Mouse (Mus musculus) right cerebral cortex, postnatal 14 days (tissue): ENCODE data around the gene Ptprq.

Experiments
- DNase-seq: peaks from one replicate; pipeline ENCODE4 v3.0.0; 2022

The Ptprq gene

DNA sequence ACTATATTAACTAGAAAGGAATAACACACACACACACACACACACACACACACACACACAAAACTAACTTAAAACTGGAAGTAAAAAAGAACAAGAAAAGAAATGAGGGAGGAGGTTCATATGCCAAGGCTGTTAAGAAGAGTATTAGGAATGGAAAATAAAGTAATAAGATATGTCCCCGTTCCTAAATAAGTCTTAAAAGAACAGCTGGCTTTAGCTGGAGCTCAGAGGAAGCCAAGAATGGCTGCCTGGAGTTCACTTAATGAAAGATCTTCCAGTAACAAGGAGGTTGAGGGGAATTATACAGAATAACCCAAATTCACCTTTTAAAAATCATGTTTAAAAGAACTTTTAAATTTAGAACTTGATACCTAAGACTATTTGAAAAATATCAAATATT is 93.2 kb downstream of the Ptprq start:
- DNase-seq, result no peak

DNA sequence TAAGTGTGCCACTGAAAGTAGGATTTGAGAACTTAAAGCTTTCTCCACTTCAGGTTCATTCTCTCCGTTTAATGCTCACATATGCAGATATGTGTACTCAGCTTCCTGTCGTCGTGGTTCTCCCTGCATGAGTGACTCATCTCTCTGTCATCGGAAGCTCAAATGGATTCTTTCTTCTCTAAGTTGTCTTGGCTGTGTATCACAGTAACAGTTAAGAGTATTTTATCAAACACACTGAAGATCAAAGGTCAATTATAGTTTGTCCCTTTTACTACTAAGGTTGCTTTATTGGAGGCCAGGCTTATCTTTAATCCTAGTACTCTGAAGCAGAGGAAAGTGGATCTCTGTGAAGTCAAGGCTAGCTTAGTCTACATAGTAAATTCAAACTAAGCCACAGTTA is 95.6 kb downstream of the Ptprq start:
- DNase-seq, result no peak

DNA sequence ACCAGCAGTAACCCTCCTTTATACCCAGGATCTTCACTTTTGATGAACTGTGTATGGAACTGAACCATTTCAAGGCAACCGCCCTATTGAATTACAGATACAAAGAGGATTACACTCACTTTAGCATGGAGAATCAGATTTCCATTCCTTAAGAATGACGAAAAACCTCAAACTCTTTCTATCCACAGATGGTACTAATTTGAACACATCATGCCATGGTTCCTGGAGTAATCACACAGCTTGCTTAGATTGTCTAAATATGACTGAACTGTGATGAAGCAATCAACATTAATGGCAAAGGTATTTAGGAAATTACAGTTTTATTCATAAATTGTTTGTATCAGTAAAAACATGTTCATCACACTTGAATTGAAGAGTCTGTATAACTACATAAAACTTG is 104.4 kb downstream of the Ptprq start:
- no peak for DNase-seq

DNA sequence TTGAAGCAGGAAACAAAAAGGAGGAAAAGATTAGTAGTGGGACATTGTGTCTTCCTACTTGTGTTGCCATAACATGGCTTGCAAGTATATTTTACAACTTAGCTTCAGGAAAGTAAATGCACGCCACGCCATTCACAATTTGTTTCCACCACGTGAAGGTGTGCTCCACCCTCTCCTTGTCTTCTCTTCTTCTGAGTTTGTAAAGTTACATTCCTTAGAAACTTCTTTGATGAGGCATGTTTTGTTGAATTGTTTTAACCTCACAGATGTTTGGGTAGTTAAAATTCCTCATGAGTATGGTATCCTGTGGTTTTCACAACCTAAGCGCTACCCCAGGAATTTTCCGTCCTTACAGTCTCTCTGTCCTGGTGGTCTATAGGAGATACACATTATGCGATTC is 118.5 kb downstream of the Ptprq start:
- no peak for DNase-seq

DNA sequence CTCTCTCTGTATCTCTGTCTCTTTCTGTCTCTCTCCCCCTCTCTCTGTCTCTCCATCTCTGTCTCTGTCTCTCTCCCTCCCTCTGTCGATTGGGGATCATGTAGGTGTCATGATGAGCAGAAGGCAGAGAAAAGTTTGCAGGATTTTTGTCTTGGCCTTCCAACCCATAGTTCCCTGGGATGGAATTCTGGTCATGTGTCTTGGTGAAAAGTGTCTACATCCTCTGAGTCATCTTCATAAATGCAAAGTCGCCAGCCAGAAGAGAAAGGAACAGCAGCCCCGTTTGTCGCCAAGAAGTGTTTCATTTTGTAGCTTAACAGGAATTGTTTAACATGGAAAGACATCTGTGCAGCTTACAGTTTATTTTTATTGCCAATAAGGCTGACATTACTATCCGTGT is 136.5 kb downstream of the Ptprq start:
- no peak for DNase-seq

DNA sequence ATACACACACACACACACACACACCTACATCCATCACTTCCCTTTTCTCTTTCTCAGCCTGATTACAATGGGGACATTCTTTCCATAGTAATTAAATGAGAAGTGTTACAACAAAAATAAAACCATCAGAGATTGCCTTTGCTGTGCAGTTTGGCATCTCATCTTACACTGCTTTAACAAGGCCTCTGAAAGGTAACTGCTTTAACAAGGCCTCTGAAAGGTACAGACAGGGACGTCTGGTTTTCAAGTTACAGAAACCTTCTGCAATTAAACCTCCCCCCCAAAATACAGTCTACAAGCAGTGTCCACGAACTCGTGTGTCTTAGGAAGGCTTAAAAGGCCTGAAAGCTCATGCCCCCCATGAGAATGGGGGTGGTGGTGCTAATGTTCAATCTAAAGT is 150.8 kb downstream of the Ptprq start:
- no peak for DNase-seq

DNA sequence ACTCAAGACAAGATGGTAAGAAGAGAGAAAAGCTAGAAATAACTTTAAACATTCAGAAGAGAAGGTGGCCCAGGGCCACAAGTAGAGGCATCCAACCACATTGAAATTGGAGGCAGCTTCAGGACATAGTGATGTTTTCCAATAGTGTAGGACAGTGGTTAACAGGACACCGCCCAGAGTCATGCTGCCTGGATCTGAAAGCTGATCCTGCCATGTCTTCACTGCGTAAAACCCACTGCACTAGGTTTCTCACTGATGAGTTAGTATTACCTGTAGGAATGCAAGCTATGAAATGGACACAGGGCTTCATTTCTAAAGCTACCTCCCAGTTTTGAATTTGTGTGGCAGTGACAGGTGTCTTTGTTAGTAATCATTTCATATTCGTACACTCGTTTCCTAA is 151.6 kb downstream of the Ptprq start:
- DNase-seq, result no peak

DNA sequence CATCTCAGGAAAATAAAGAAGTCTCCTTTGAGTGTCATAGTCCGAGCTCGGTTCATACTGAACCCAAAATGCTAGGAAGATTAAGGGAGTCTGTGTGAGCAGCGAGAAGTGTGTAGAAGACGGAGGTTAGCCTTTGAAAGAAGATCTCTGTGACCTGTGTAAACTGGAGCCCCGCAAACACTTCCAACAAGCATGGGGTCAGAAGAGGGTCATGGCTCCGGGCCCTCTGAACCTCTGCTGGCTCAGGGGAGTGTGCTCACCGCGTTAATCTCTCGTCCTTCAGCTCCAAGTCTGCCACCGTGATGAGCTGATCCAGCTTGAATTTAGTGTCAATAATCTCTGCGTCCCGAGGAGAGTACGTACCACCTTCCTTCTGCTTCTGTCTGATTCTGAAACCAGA is 157.0 kb downstream of the Ptprq start:
- DNase-seq, result no peak

DNA sequence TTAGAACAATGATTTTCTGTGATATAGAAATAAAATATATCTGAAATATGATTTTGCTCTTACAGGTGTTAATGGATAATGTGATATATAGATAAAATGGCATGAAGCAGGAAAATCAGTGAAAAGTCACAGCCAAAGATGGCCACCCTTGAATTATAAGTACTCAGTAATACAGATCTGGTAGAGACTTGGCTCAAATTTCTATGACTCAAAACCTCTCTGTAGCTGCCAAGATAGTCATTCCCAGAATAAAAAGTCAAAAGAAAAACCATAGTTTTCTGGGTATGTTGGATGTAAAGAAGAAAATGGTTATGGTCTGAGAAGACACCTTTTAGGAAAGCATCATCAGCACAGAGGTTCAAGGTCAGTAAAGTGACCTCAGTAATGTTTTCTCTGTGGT is 159.0 kb downstream of the Ptprq start:
- no peak for DNase-seq

DNA sequence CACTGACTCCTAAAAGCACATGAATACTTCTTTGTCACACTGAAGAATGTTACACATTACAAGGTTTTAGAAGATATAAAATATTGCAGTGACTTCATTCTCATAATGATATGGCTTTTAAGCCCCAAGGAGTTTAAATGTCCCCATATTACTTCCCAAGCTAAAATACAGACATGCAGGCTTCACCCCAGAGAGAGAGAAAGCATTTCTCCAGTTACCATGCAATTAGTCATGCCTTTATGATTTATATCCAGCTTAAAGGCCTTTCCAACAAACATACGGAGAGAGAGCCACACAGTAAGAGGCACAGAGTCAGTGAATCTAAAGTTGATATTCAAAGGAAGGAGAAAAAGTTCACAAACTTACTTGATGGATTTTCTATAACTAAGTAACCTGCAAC is 176.8 kb downstream of the Ptprq start:
- DNase-seq, result no peak

DNA sequence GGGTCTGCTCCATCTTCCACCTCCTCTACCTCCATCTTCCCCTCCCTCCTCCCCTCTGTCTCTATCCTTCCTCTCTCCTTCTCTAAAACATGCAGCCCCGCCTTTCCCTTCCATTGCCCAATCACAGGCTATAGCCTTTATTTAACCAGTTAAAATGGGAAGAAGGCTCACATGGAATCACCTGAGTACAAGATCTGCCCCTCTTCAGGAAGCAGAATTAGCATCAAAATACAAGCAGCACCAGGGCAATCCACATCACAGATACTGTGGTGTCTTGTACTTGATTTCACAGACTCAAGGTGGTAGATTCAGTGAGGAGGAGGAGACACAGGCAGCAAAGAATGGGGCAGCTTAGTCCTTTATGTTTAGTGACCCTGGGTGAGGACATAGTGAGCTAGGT is 191.1 kb downstream of the Ptprq start:
- DNase-seq, result no peak

DNA sequence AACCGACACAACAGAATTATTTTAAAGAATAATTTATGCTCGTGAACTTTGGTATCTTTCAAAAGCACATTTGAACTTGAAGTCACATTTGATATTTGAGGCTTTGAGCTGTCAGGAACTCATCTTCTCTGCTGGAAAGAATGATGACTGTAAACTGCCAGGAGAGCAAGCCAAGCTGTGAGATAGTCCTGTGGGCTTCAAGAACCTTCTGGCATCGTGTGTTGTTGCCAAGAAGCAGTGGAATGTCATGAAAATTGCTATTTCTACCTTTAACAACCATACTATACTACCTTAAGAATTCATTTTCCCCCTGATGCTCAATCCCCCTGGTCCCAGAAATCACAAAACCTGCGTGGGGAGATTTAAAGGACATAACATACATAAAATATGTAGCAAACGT is 200.6 kb downstream of the Ptprq start:
- no peak for DNase-seq

DNA sequence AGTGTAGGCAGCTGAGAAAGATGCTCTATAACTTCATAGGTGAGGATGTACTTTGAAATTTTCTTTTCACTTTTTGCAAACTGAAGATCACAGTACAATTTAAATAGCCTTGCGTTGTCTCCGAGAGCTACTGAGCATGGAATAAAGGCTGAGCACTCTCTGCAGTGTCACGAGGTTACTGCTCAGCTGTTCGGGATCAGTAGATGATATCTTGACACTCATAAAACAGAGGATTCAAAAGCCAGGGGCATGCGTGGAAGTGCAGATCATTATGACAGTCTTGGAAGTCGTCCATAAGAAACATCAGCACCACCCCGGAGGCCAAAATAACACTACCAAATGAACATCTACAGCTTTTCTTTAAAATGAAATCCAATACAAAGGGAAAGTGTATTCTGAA is 203.2 kb downstream of the Ptprq start:
- no peak for DNase-seq

DNA sequence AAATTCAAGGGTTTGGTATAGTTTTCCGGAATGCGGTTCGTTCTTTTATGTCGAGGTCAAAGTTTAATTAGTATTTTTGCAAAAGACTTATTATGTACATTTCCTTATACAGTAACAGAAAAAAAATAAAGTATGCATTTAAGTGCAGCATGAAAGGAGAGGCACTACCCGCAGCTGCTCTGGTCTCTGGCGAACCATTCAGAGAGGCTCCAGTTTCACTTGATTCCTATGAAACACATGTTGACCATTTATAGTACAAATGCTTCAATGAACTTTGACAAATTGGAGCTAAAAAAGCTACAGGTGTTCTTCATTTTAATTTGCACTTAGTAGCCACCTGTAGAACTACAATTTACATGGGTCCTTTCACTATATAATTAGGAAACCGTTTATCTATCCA is 205.1 kb downstream of the Ptprq start:
- DNase-seq, result no peak

DNA sequence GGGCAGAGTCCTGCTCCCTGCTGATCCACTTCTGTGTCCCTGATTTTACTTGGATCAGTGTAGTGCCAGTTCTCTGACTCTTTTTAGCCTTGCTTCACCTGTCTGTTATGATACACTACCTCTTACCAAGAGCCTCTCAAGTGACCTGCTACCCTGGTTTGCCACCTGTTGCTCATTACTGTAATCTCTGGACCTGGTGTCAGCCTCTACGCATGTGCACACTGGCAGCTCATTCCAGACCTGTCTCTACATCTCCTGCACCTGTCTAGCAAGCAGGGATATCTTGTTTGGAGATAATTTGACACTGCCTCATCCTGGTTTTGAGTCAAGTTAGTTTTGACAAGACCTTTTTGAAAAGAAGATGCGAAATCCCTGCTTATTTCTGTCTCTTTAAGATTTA is 213.5 kb downstream of the Ptprq start:
- DNase-seq, result no peak

DNA sequence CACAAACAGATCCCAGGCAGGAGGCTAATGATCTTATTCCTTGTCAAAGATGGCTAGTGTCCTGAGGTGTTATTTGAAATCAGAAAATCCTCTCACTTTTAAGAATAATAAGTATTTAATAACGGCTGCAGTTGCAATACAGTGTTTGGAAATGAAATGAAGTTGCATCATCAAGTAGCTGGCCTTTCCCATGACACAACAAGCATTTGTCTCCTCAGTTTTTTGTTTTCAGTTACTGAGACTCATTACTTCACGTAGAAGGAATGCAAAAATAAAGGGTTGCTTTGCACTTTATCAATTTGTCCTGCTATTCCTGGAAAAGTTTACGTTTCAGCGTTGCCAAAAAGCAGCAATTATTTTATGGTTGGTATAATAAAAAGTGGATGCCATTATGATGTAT is 216.4 kb downstream of the Ptprq start:
- no peak for DNase-seq

DNA sequence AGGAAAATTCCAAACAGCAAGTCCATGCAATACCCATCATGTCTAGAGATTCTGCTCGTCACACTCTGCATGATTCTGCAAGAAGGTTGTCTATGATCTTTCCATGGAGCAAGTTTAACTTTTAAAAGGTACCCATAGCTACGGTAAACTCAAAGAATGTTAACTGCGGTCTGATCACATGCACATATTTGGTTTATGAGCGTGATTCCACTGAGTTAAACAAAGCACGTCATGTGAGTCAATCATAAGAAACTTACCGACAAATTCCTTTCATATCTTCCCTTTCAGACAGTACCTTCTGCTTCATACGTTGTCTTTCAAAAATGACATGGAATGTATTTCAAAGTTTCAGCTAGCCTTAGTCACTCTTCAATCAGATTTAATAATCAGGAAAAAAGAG is 217.7 kb downstream of the Ptprq start:
- DNase-seq, result no peak

DNA sequence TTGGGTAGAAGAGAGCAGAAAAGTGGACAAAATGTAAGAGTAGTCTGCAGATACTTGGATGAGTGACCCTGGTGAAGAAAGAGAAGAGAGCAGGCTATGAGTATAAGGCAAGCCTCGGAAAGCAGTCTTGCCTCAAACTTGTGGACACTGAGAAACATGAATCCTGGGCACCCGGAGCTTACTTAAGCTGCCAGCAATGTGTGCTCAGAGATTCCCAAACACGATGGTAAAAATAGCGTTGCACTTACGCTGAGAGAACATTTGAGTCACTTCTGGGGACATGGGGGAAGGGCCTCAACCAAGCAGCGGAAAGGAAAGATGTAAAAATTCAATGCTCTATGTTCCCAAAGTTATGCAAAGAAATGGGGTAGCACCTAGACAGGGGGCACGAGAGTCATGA is 220.2 kb downstream of the Ptprq start:
- no peak for DNase-seq

DNA sequence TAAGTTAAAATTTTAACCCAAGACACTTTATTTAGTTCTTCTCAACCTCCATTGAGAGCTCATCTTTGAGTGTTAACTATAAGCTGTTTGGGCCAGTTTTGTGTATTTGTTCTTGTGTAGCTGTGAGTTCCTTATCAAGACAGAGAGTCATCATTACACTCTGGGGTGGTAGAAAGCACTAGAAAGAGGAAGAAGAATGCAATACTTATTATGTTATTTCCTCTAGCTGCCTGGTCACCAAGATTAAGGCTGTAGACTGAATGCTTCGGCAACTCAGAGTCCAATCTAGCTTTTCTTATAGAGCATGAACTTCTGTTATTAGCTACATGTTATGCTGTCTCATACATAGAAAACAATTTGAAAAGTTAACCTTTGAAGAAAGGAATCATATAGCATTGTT is 223.4 kb downstream of the Ptprq start:
- no peak for DNase-seq

DNA sequence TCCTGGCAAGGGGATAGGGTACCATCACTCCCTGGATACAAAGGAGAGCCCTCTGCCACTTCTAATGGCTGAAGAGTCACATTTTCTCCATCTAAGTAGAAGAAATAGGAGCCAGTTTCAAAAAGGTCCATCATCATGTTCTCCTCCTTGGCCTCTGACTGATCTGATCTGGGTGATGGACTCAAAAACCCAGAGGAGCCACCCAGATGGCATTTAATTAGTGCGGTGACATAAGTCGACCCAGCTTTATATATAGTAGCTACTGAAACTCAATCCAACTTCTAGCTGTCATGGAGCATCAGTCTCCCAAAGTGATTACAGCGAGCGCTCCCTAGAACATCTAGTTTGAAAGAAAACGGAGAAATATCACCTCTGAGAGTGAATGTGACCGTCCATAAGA is 225.3 kb downstream of the Ptprq start, which contains the start of gene Myf6:
Gene Myf6 (minus strand): TSS at position 170 of the 400 bp plus-strand sequence.
- DNase-seq, result no peak

DNA sequence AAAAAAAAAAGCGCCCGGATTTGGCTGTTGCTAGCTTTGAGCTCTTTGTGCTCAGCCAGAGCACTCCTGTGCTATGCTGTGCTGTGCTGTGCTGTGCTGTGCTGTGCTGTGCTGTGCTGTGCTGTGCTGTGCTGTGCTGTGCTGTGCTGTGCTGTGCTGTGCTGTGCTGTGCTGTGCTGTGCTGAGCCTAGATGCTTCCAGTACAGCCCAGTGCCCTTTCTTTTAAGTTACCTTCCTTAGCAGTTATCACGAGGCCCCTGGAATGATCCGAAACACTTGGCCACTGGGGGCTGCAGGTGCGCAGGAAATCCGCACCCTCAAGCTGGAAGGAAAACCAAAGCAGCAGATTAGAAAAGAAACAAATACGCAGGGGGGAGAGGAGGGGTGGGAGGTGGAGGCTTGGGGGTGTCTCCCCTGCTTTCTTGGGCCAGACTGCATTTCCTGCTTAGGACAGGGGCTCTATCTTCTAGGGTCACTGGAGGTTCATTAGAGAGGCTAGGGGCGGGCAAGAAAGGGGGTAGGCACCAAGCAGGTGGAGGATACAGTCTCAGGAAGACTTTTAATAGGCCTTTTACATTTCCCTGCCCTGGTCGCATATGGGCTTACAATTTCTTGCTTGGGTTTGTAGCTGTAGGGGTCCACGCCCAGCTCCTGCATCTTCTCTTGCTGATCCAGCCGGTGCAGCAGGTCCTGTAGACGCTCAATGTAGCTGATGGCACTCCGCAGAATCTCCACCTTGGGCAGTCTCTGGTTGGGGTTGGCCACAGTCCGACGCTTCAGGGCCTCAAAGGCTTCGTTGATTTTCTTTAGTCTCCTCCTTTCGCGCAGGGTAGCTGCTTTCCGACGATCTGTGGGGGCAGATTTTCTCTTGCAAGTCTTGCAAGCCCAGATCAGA is 226.0 kb downstream of the Ptprq start:
- DNase-seq, result no peak

DNA sequence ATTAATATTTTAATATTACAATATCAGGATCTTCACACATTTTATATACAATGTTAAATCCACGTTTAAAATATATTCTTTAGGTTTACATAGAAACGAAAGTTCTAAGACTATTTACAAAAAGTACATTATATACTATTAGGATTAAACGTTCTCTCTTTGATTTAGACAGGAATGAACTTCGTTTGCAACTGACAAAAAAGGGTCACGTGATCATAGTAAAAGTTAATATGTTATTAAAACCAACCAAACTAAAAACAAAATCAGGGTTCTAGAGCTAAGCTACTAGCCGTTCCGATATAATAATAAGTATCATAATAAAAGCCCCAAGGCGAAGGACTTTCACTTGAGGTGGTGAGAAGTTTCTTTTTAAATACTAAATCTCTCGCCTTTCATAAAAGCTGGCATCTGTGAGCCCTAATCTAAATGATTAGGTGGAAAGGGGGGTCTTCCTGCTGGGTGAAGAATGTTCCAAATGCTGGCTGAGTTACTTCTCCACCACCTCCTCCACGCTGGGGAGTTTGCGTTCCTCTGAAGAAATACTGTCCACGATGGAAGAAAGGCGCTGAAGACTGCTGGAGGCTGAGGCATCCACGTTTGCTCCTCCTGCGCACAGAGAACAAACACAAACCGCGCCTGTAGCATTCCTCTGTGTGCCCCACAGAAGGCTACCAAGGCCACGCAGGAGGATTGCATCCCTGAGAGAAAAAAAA is 226.8 kb downstream of the Ptprq start:
- no peak for DNase-seq

DNA sequence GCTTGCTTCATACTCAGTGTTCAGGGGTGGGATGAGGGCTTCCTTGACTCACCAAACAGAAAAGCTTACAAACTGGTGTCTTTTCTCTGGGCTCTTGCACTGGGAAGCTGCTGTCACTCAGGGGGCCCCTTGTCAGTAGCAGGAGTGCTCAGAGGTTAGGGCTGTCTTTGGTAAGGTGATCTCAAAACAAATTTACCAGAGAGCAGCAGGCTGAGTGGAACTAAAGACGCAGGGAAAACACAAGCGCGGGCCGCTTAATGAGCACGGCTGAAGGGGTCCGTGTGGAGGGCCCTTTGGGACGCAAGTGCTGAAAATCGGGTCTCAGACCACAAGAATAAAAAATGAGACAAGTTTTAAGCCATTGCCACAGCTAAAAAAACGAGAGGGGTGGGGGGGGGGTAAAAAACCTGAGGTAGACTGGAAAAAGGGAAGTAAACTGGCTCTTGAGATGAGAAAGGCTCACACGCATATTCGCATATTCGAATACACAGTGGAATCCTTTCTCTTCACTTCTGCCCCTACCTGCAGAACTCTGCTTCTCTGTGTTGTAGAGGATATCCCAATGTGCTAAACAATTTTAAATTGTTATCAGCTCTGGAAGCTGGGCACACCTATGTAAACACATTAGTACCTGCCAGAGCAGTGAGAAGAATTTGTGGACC is 231.1 kb downstream of the Ptprq start:
- DNase-seq, result no peak

DNA sequence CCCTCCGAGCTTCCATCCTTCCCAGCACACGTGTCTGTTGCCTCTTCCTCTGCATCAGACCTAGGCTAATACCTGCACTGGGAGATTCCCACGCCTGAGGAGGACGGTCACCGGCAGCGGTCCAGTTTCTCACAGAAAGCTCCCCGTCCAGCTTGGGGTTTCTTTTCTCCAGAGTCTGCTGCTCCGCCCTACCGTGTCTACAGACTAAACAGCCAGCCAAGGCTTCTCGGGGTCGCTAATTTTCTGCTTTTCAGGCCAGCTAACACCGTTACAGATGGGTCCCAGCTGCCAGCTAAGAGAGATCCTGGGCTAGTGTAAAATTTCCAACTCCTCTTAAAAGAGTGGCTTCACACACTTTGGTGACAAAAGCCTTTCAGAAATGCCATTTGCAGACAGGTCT is 233.1 kb downstream of the Ptprq start:
- DNase-seq, result no peak
